Mouse (Mus musculus): ENCODE data around the gene Hoxa6. TPM values are rescaled to one million over a fixed set of nuclear protein-coding genes. Genes with fewer than 3 reads are reported as not detected.

Gene Hoxa6
- total RNA-seq (2021) = 3.7 and 5.9 TPM in 2 replicates
- long read RNA-seq, experiment 1 = 0 reads
- long read RNA-seq, experiment 2, partial matches to known transcripts = 0 of 1 reads
- long read RNA-seq, experiment 2, other reads (novel, unspliced or antisense) = 0 of 1 reads

- peak; percentile 85 for DNase-seq
These were observed at the start of gene Hoxa6 for GRCm38 (mm10) chr6:52208072-52208867. Gene Hoxa6, minus strand, starts transcription at chr6:52208722.

- DNase-seq = peak; percentile 84
These were observed 48.4 kb upstream of the Hoxa6 start for GRCm38 (mm10) chr6:52256956-52257355.

GRCm38 (mm10) chr6:52253511-52254500 lies 45.3 kb upstream of the Hoxa6 start:
- no peak for DNase-seq

GRCm38 (mm10) chr6:52252775-52253376 lies 44.4 kb upstream of the Hoxa6 start:
- DNase-seq = no peak

GRCm38 (mm10) chr6:52252016-52252774 lies 43.7 kb upstream of the Hoxa6 start:
- no peak for DNase-seq

- no peak for DNase-seq
These were observed 42.8 kb upstream of the Hoxa6 start for GRCm38 (mm10) chr6:52251177-52251879.

GRCm38 (mm10) chr6:52249826-52250225 lies 41.3 kb upstream of the Hoxa6 start:
- DNase-seq = no peak

GRCm38 (mm10) chr6:52249415-52249738 lies 40.9 kb upstream of the Hoxa6 start:
- DNase-seq = no peak

- DNase-seq = no peak
These were observed 40.3 kb upstream of the Hoxa6 start for GRCm38 (mm10) chr6:52248638-52249414.

- DNase-seq = no peak
These were observed 39.5 kb upstream of the Hoxa6 start for GRCm38 (mm10) chr6:52247766-52248637.

GRCm38 (mm10) chr6:52246916-52247315 lies 38.4 kb upstream of the Hoxa6 start:
- DNase-seq = no peak

- no peak for DNase-seq
These were observed 37.9 kb upstream of the Hoxa6 start for GRCm38 (mm10) chr6:52246403-52246803.

- no peak for DNase-seq
These were observed 37.2 kb upstream of the Hoxa6 start, which contains the start of gene Hoxa11 for GRCm38 (mm10) chr6:52245757-52246142. Gene Hoxa11, minus strand, starts transcription at chr6:52245810.

GRCm38 (mm10) chr6:52245040-52245756 lies 36.7 kb upstream of the Hoxa6 start:
- DNase-seq = no peak

GRCm38 (mm10) chr6:52244471-52245039 lies 36.0 kb upstream of the Hoxa6 start:
- DNase-seq = no peak

GRCm38 (mm10) chr6:52243681-52244121 lies 35.2 kb upstream of the Hoxa6 start:
- no peak for DNase-seq

- DNase-seq = no peak
These were observed 34.3 kb upstream of the Hoxa6 start for GRCm38 (mm10) chr6:52242801-52243332.

Data from adrenal gland, postnatal 14 days (tissue).